Mouse (Mus musculus) adrenal gland, postnatal 14 days (tissue): ENCODE results near the gene Tcf15. TPM values are rescaled to one million over a fixed set of nuclear protein-coding genes. Genes with fewer than 3 reads are reported as not detected.
A peak's percentile ranks its signal among the peaks of the same experiment; 100 is the strongest.

Source experiments
- DNase-seq: peaks from one replicate; pipeline ENCODE4 v3.0.0; 2021; ENCODE audit warnings: mixed read lengths
- total RNA-seq: library from RNA; stranded (reverse); gene quantifications from 2 replicates; pipeline ENCODE4 v1.2.3, GENCODE M21; 2021

The Tcf15 gene
- total RNA-seq, 1 experiment from 2014 or later, result 22.0 TPM

DNA sequence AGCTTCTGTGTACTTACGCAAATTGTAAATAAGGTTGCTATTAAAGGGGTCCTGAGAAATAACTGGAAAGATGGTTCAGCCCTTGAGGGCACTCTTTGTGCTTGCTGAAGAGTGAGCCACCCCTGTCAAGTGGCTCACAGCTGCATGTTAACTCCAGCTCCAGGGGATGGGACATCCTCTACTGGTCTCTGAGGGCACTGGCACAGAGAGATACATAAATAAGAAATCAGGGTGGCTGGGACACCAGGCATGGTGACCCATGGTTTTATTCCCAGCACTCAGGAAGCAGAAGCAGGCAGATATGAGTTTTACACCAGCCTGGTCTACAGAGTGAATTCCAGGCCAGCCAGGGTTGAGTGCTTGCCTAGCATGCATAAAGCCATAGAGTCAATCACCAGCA lies 26.0 kb downstream of the Tcf15 start:
- DNase-seq, result no peak

DNA sequence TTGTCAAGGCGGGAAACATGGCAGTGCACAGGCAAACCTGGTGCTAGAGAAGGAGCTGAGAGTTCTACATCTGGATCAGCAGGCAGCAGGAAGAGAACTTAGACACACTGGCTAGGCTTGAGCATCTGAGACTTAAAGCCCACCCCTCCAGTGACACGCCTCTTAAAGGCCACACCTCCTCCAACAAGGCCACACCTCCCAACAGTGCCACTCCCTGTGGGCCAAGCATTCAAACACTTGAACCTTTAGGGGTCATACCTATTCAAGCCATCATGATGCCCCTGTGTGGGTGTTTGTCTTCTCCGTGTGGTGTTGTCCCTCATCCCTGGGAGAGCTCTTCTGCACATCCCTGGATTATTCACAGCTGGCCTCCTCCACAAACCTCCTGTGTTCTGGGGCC lies 31.5 kb downstream of the Tcf15 start:
- no peak for DNase-seq

DNA sequence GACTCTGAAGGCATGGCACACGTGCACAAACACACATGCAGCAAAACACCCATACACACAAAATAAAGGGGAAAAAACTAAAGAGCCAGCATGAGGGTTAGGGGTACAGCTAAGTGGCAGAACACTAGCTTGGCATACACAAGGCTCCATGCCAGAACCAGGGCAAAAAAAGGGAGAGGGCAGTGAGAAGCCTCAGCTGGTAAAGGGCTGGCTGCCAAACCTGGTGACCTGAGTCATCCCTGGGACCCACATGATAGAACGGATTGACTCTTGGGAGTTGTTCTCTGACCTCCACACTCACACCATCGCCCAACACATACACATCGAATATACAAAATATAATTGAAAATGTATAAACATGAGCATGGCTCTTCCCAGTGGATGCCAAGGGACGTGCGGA lies 33.3 kb downstream of the Tcf15 start:
- DNase-seq, result peak; percentile 53

DNA sequence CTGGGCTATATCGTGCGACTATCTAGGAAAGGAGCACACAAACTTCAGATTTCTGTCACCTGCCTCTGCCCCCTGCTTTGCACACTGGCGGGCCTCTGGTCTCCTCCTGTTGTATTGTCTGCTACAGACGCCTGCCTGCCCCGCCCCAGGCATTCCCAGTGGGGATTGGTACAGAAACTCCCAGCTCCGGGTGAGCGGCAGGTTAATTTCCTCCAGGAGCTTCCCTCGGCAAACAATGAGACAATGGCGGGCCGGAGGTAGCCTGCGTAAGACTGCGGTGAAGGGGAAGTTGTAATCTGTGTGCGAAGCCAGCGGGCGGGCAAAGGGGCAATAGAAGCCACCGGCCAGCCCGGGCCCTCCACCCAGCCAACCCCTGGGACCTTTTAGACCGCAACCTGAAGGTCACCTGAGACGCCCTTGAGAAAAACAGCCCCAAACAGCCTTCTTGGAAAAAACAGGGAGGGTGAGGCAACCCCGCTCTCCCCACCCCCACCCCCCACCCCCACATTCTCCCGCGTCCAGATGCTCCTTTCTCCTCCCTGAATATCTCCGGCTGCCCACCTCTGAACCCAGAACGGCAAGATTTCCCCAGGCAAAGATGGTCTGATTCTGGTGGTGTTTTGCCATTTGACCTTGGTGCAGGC lies 33.9 kb downstream of the Tcf15 start:
- peak; percentile 60 for DNase-seq

DNA sequence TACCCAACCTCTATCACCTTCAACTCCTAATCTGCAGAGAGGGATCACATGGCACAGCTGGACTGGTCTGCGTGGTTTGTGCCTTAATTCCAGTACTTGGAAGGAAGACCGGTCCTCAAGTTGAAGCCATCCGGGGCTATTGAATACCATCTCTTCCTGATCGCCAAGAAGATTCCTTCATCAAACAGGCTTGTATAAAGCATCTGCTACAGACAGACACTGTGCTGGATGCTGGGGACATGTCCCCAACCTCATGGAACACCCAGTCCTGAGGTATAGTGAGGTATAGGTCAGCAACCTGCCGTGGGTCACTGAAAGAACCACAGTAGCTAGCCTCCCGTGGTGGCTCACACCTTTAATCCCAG lies 34.4 kb downstream of the Tcf15 start:
- no peak for DNase-seq

DNA sequence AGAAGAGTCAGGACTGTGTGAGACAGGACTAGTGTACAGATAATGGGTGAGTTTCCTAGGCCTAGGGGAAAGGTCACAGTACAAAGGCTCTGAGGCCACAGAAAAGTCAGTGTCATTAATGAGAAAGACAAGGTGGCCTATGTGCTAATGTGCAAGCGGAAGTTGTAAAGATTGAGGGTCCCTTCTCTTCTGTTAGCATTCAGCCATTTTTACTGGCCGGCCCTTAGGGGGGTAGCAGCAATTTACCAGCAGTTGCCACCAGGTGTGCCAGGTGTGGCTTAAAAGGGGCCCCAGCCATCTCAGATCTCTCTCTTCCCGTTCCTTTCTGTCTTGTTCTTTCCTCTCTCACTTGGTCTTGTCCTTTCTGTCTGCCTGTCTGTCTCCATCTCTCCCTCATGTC lies 35.0 kb downstream of the Tcf15 start:
- no peak for DNase-seq

DNA sequence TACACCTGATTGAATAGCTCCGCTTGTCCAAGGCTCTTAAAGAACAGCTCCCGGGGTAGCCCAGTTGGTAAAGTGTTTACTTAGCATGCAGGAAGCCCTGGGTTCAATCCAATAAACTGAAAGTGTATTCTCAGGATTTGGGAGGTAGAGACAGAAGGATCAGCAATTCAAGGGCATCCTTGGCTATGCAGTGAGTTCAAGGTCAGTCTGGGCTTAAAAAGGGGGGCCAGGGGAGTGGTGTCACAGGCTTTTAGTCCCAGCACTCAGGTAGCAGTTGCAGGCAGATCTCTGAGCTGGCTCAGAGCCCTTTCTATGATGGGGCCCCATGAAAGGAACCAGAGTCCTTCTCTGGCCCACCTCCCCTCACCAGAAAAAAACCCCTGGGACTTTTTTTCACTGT lies 35.9 kb downstream of the Tcf15 start:
- DNase-seq, result no peak

DNA sequence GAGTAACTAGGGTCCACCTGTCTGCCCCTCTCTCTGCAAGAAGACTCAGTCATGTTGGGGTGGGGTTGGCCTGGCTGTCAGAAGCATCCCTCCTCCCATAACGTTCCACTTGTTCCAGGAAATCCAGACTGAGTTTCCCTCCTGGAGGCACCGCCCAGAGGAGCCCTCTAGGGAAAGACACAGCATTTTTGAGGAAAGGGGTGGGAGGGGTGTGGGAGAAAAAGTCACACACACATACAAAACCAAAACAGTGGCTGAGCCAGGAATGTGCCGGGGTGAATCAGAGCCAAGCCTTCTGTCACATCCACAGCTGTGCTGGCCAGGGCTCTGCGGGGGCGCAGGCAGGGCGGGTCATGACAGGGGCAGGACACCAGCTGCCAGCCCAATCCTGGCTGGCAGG lies 37.0 kb downstream of the Tcf15 start:
- DNase-seq, result peak; percentile 76

DNA sequence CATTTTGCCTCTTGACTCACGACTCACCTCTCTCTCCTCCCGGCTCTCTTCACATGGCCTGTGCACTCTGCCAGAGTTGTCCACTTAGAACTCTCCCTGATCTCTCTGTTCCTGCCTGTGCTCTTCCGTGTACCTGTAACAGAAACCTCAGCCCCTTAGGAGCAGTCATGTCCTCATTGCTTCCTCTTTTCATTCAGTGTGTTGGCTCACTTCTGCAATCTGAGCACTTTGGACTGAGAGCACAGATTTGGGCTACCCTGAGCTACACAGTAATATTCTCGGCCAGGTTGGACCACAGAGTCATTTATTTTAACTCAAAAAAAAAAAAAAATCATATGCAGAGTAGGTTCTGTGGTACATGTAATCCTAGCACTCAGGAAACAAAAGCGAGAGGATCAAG lies 43.8 kb downstream of the Tcf15 start:
- no peak for DNase-seq

DNA sequence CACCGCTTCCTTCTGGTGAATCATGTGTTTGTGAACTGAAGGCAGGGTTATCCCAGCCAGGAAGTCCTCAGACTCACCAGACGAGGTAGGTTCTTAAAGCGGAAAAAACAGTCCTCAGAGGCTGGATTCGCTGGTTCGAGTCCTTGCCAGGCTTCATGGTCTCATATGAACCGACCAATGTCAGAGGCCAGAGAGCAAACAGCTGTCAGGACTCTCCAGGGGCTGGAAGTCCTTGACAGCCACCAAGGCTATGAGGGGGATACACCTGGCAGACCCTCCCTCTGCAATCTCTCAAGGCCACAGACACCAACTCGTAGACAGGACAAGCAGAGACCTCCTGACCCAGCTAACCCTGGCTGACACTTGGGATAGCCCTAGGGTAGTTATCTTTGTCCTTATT lies 45.9 kb downstream of the Tcf15 start:
- DNase-seq, result no peak

DNA sequence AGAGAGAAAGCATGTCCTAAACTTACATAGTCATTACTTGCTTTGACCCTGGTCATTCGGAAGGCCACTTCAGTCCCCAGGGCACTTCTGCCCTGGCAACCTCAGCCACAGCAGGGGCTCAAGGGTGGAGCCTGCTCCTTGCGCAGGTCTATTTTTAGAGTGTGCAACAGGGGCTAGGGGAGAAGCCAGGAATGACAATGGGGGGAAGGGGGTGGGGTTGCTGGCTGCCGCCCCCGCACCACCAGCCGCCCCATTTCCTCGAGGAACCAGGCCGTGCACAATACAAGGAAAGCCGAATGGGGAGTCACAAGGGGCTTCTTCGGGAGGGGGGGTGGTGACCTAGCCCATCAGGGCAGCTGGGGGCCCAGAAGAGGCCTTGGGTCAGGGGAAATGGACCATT lies 46.3 kb downstream of the Tcf15 start:
- no peak for DNase-seq

DNA sequence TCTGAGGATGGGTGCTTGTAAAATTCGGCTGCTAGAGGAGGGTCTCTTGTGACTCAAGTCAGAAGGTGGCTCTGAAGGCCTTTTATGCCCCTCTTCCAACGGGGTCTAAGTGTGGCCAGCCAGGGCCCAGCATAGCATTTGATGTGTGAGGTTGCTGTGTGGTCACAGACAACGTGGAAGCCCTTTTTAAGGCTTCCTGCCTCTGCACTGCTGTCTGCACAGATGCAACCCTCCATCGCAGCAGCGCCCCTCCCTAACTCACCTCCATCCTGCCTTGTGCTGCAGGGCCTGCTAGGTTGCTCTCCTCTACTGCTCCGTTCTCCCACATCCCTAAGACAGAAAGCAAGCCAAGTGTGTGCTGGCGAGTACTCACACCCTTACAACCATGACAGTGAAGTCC lies 46.8 kb downstream of the Tcf15 start:
- DNase-seq, result no peak

DNA sequence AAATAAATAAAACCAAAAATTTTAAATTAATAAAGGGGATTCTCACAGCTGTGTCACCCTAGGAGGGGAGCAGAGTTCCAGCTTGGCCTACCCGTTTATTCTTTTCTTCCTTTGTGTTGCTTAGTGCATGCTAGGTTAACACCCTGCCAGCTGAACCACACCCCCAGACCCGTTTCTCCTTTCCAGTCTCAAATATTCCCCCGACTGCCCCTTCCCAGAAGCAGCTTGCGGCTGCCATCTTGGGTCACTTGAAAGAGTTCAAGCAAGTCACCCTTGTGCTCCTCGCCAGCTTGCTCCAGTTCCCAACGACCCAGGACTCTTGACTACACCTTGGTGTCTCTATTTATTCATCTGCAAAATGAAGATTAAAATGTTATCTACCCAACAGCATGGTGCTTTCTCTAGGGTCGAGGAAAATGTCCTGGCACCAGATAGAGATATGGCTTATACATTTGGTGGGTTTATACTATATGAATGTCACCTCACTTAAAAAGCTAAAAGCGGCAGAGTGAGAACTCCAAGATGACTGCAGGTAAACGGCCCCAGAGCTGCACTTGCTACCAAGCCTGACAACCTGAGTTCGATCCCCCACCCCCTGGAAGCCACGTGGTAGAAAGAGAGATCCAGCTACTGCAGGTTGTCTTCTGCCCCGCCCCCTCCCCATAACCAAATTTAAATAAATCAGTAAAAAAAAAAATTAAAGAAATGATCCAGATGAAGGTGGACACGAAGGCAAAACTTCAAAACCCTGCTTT lies 49.4 kb downstream of the Tcf15 start:
- no peak for DNase-seq

DNA sequence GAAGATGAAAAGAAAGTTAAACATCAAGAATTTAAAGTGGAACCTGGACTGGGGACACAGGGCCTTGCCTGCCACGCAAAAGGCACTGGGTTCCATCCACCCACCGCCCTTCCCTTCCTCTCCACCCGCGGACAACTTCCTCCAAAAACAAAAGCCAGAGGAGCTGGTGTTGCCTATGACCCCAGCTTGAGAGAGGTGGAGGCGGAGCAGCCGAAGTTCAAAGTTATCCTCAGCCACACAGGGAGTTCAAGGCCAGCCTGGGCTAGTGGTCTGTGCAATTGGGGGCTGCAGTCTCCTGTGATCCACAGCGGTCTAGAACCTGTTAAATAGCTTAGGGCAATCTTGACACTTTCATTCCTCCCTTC lies 50.0 kb downstream of the Tcf15 start:
- no peak for DNase-seq

DNA sequence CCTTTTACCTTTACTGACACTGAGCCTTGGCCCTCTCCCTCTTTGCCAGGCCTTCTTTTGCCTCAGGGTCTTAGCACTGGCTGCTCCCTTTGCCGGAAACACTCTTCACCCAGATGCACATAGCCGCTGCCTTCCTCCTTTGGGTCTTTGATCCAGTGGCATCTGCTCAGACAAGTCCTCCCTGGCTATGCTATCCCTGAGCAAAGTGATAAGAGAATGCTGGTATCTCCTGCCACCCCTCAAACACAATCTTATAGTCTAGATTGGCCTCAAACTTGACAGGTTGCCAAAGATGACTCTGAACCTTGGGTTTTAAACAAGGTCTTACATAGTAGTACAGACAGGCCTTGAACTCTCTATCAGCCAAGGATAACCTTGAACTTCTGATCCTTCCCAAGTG lies 51.2 kb downstream of the Tcf15 start:
- no peak for DNase-seq

DNA sequence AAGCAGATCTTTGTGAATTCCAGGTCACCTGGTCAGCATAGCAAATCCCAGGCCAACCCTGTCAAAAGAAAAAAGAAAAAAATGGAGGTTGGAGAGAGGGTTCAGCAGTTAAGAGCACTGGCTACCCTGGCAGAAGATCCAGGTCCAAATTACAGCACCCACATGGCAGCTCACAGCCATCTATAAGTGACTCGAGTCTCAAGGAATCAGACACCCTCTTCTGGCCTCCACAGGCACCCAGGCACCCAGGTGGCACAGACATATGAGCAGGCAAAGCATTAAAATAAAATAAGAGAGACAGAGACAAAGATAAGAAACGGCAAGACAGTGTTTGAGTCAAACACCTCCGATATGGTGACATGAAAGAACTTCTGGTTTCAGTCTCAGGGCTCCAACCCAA lies 53.5 kb downstream of the Tcf15 start:
- no peak for DNase-seq

DNA sequence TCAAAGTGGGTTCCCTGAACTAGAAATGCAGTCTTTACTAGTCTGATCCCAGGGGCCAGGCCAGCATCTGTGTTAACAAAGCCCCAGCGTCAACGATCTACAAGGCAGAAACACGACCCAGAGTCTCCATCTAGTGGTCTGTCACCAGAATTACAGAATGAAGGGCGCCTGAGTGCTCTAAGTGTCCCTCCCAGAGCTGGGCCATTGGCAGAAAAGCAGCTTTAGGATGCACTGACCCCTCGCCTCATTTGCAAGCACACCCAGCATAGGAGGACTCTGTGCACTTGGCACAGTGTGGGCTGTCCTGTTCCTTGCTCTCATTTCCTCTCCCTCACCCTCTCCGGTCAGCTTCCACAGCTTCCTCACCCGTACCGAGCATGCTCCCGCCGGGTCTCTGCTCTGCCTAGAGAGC lies 53.9 kb downstream of the Tcf15 start:
- peak; percentile 74 for DNase-seq

Other genes starting within 250 kb of the Tcf15 start
- 0.26 and 0.33 TPM in 2 replicates for gene Angpt4, start 232.4 kb upstream of the Tcf15 start, total RNA-seq
- 8.2 and 8.5 TPM in 2 replicates for gene Fam110a, start 163.3 kb upstream of the Tcf15 start, total RNA-seq
- gene Slc52a3, start 147.1 kb upstream of the Tcf15 start, total RNA-seq, result 1.6 and 2.4 TPM in 2 replicates
- gene Scrt2, start 62.0 kb upstream of the Tcf15 start, total RNA-seq, result 0.30 and 0.33 TPM in 2 replicates
- 267 and 289 TPM in 2 replicates for gene Srxn1, start 38.0 kb upstream of the Tcf15 start, total RNA-seq
- gene Csnk2a1, start 83.3 kb downstream of the Tcf15 start, total RNA-seq, result 103 and 105 TPM in 2 replicates
- gene Tbc1d20, start 150.3 kb downstream of the Tcf15 start, total RNA-seq, result 145 and 149 TPM in 2 replicates
- 104 and 107 TPM in 2 replicates for gene Rbck1, start 189.1 kb downstream of the Tcf15 start, total RNA-seq
- 4.5 and 6.0 TPM in 2 replicates for gene Trib3, start 200.5 kb downstream of the Tcf15 start, total RNA-seq
- 2.8 and 3.0 TPM in 2 replicates for gene Nrsn2, start 233.1 kb downstream of the Tcf15 start, total RNA-seq